Mouse (Mus musculus): ENCODE results near the gene Upk3bl.

- no peak for TF ChIP-seq CTCF (IDR thresholded peaks at IDR 0.05; ENCODE audit: control insufficient read depth, insufficient read depth, insufficient read length)
- no peak for TF ChIP-seq MAX (IDR thresholded peaks at IDR 0.05)
- TF ChIP-seq MYOD1 (IDR thresholded peaks at IDR 0.05; ENCODE audit: control insufficient read depth, insufficient read length, low read depth) = no peak
- no peak for TF ChIP-seq USF1 (IDR thresholded peaks at IDR 0.05; ENCODE audit: low read depth)
- no peak for TF ChIP-seq MYOG (IDR thresholded peaks at IDR 0.05; ENCODE audit: control insufficient read depth, extremely low read depth, insufficient read length)
- TF ChIP-seq CEBPB (IDR thresholded peaks at IDR 0.05; ENCODE audit: low read depth) = no peak
Observed at GRCm38 (mm10) chr5:136073051-136073450, 18.8 kb downstream of the Upk3bl start.

Data from C2C12 (cell line).